Mouse (Mus musculus) thymus, postnatal 0 days (tissue): ENCODE measurements around the gene Avil. TPM values are rescaled to one million over a fixed set of nuclear protein-coding genes. Genes with fewer than 3 reads are reported as not detected.

Experiments
- DNase-seq: peaks from one replicate; pipeline ENCODE4 v3.0.0-alpha.2; 2015; ENCODE audit warnings: low spot score
- polyA plus RNA-seq: library from polyadenylated mRNA; unstranded; fragments of >200 nt; fragmentation: Nextera tagmentation; extraction: Ambion mirVana; gene quantifications from 2 replicates; pipeline ENCODE4 v1.2.1, GENCODE M21; 2015

The Avil gene
- polyA plus RNA-seq, 1 experiment from 2014 or later, result 0.98 TPM

DNA sequence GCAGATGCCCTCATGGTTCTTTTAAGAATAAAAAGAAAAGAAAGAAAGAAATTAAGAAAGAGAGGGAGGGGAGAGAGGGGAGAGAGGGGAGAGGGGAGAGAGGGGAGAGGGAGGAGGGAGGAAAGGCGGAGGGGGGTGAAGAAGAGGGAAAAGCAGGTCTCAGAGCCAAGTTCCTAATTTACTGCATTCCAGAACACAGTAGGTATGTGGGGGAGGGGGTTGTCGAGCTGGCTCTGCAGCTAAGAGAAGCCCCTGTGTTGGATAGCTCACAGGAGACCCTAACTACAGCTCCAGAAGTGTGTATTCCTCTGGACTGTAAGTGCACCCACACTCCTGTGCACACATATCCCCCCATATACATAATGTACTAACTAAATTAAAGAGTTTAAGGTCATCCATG lies 16.6 kb downstream of the Avil start:
- no peak for DNase-seq

DNA sequence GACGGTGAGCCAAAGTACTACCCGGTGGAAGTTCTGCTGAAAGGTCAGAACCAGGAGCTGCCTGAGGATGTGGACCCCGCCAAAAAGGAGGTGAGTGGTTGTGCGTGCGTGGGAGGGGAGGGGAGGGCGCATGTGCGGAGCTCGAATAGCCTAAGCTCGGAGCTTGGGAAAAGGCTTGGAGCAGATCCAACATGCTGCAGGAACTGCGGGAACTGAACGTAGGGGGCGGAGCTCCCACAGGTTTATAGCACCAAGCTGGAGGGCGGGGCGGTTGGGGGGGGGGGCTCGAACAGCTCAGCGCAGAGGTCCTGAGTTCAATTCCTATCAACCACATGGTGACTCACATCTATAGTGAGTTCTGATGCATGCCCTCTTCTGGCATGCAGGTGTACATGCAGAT lies 17.9 kb downstream of the Avil start:
- no peak for DNase-seq

- peak; percentile 90 for DNase-seq
Measured at GRCm38 (mm10) chr10:127030336-127031296, 30.1 kb downstream of the Avil start, which contains the start of gene Tsfm. Gene Tsfm (minus strand): TSS chr10:127030840.

DNA sequence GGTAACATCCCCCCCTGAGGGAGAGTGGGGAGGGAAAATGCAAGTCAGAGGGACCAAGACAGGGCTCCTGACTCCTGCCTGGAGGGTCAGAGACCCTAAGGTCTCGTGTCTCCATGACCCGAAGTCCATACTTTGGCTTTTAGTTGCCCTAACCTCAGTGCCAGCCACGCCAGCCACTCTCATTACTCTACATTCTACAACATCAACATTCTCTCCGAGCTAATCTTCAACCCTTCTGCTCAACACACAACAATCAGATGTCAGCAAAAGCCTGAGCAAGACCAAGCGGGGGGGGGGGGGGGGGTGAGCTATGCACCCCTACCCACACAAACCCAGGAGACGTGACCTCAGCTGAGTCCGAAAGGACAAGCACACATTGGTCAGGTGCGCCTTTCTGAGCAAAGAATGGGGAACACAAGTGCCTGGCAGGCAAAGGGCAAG lies 32.8 kb downstream of the Avil start:
- DNase-seq, result no peak

DNA sequence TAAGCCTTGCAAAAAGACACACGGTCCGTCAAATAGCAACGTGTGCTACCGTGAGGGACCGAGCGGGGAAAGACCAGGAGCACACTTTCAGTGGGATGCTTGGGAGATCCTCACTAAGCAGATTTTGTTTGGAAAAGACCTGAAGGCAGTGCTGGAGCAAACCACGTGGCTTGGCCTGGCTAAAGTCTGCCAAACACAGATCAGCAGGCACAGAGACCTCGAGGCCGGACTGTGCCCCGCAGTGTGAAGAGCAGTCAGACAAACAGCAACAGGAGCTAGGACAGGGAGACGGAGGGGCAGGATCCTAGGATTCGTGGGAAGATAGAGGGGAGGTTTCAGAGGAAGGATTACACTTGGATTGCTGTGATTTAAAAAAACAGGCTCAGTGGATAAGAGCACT lies 35.8 kb downstream of the Avil start:
- no peak for DNase-seq

GRCm38 (mm10) chr10:127037641-127038040 lies 37.1 kb downstream of the Avil start:
- DNase-seq, result no peak

DNA sequence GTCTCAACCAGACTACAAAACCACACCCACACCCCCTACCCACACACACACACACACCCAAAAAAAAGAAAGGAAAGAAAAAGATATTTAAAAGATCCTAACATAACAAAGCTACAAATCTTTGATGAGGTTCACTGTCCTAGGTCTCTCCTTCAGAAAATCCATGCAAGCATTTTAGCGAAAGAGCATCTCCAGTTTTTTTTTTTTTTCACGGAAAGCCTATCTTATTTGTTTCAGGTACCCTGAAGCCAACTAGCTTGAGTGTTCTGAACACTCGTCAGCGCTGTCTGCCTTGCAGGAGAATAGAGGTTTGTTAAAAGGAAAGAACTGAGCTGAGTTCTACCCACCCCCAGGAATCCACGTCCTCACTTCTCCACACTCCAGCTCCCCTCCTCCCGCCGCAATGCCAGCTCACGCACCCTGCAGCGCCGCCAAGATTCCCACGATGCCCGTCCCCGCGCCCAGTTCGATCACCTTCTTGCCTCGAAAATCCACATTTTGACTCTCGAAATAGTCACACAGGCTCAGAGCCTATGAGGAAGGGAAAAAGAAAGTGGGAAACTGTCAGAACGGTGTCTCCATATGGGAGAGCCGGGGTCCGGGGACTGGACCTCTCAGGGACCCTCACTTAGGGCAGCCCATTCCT lies 40.2 kb downstream of the Avil start:
- no peak for DNase-seq

- no peak for DNase-seq
Measured at GRCm38 (mm10) chr10:127041274-127041766, 40.8 kb downstream of the Avil start, which contains the start of the genes Mettl1 and Eef1akmt3. Gene Mettl1 (plus strand): TSS chr10:127041414. Gene Eef1akmt3 (minus strand): TSS chr10:127041513.

GRCm38 (mm10) chr10:127041774-127042338 lies 41.3 kb downstream of the Avil start:
- DNase-seq, result peak; percentile 86

DNA sequence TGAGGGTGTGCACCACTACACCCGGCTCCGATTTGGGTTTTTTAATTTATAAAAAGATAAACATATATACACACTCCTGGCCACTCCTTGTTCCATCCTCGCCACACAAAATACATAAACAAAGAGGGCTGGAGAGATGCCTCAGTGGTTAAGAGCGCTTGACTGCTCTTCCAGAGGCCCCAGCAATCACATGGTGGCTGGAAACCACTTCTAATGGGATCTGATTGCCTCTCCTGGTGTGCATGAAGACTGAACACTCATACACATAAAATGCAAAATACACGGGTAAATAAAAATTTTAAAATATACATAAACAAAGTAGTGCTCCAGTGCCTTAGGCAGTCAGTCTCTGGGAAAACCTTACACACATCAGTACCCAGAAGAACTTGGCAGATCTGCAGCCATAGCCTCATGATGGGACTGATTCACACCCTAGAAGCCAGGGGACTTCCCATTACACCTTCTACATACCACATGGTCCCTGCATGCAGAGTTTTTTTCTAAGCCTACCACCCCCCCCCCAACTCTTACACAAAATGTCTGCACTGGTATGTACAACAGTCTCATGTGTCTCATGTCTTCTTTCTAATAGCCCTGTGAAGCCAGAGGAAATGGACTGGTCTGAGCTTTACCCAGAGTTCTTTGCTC lies 42.1 kb downstream of the Avil start:
- no peak for DNase-seq

DNA sequence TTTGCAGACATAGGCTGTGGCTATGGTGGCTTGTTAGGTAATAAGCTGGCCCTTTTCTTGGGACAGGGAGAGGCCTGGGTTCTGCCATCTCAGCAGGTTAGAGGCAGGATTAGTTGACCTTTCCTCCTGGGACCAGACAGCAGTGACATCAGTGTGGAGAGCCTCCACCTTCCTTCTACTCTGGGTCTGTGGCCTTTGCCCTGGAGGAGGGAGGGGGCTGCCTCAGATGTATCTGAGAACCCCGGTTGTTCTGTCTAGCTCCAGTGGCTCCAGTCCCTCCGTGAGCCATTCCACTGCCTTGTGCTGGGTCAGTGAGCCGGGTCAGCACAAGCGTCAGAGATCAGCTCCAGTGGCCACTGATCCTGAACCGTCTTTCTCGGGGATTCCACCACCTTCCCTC lies 42.7 kb downstream of the Avil start:
- no peak for DNase-seq

GRCm38 (mm10) chr10:127047954-127048353 lies 47.4 kb downstream of the Avil start, which contains the start of gene Cyp27b1:
Gene Cyp27b1 (plus strand): TSS chr10:127048250.
- no peak for DNase-seq

- no peak for DNase-seq
Measured at GRCm38 (mm10) chr10:127048608-127049394, 48.3 kb downstream of the Avil start.

DNA sequence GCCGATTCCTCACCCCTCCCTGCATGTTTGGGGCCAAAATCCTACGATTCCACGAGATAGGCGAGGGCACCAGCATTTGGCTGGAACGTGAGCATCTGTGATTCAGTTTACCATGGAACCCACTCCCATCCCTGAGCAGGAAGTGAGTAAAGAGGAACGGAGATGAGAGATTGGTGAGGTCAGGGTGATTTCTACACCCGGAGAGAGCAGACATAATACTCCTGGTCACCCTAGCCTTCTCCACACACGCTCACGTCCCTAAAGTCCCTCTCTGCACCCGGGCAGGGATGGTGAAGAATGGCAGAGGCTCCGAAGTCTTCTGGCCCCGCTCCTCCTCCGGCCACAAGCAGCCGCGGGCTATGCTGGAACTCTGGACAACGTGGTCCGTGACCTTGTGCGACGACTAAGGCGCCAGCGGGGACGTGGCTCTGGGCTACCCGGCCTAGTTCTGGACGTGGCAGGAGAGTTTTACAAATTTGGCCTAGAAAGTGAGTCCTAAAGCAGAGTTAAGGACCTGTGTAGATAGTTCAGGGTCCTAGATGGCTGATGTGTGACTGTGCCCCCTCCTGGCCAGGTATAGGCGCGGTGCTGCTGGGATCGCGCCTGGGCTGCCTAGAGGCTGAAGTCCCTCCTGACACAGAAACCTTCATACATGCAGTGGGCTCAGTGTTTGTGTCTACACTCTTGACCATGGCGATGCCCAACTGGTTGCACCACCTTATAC lies 49.0 kb downstream of the Avil start:
- DNase-seq, result no peak

- DNase-seq, result no peak
Measured at GRCm38 (mm10) chr10:127050119-127050474, 49.6 kb downstream of the Avil start.

GRCm38 (mm10) chr10:127054646-127055045 lies 54.1 kb downstream of the Avil start:
- DNase-seq, result no peak

- no peak for DNase-seq
Measured at GRCm38 (mm10) chr10:127055406-127055805, 54.9 kb downstream of the Avil start.

GRCm38 (mm10) chr10:127056490-127056889 lies 56.0 kb downstream of the Avil start:
- DNase-seq, result no peak

GRCm38 (mm10) chr10:127058161-127058560 lies 57.7 kb downstream of the Avil start:
- DNase-seq, result peak; percentile 75

- no peak for DNase-seq
Measured at GRCm38 (mm10) chr10:127058708-127059107, 58.2 kb downstream of the Avil start.
